Mouse (Mus musculus): ENCODE measurements at regions not wholly inside any gene's neighbourhood (a gene's known extent, or its start where the extent isn't known, plus 50 kb on each side); places are given as distances from the start of the nearest gene placed in this dataset.

GRCm38 (mm10) chr2:137417691-137418090 lies 301.2 kb upstream of the Jag1 start:
- no peak for TF ChIP-seq POLR2A (IDR thresholded peaks at IDR 0.05; ENCODE audit: borderline replicate concordance, low read depth, low read length)
- TF ChIP-seq CTCF (IDR thresholded peaks at IDR 0.05; ENCODE audit: low read depth, low read length): no peak
